Mouse (Mus musculus) limb, embryonic 14.5 days (tissue): Measurements from ENCODE around the gene Rbks. TPM values are rescaled to one million over a fixed set of nuclear protein-coding genes. Genes with fewer than 3 reads are reported as not detected.

Experiments used
- ATAC-seq: fragments of 200-750 bp; cut with Nextera tagmentation; 2 replicates; pipeline ENCODE4 v1.8.0; 2017; ENCODE audit warnings: low read depth, moderate number of reproducible peaks, moderate TSS enrichment; ENCODE audit not compliant: low FRiP score
- DNase-seq: peaks from one replicate; pipeline ENCODE4 v3.0.0-alpha.2; 2015; ENCODE audit warnings: low spot score
- H3K27ac ChIP-seq: fragments of 300-500 bp; sonication (generic); replicated peaks from 2 replicates; pipeline ENCODE4 v1.5.1; 2014; ENCODE audit warnings: low read depth, mild to moderate bottlenecking, low read length, moderate library complexity, mixed read lengths
- H3K27me3 ChIP-seq: fragments of 300-500 bp; sonication (generic); 2 replicates; pipeline ENCODE4 v1.6.1; 2014; ENCODE audit warnings: low read length, mixed read lengths; ENCODE audit not compliant: control insufficient read depth, insufficient read depth
- H3K36me3 ChIP-seq: fragments of 300-500 bp; sonication (generic); 2 replicates; pipeline ENCODE4 v1.6.1; 2014; ENCODE audit warnings: mild to moderate bottlenecking, low read length, moderate library complexity, mixed read lengths; ENCODE audit not compliant: control insufficient read depth, insufficient read depth
- H3K4me1 ChIP-seq: fragments of 300-500 bp; sonication (generic); 2 replicates; pipeline ENCODE4 v1.6.1; 2014; ENCODE audit warnings: antibody characterized with exemption, low read length, mixed read lengths; ENCODE audit not compliant: control insufficient read depth, insufficient read depth
- H3K4me2 ChIP-seq: fragments of 300-500 bp; sonication (generic); replicated peaks from 2 replicates; pipeline ENCODE4 v1.6.1; 2014; ENCODE audit warnings: low read depth, mild to moderate bottlenecking, low read length, moderate library complexity; ENCODE audit not compliant: severe bottlenecking
- H3K4me3 ChIP-seq: fragments of 300-500 bp; sonication (generic); replicated peaks from 2 replicates; pipeline ENCODE4 v1.5.1; 2014; ENCODE audit warnings: low read length
- H3K9ac ChIP-seq: fragments of 300-500 bp; sonication (generic); 2 replicates; pipeline ENCODE4 v1.6.1; 2014; ENCODE audit warnings: mild to moderate bottlenecking, low read depth, low read length, moderate library complexity; ENCODE audit not compliant: severe bottlenecking
- H3K9me3 ChIP-seq: fragments of 300-500 bp; sonication (generic); 2 replicates; pipeline ENCODE4 v1.6.1; 2016; ENCODE audit warnings: low read length; ENCODE audit not compliant: control insufficient read depth
- POLR2A ChIP-seq: fragments of 200-500 bp; IDR thresholded peaks from 2 replicates; pipeline ENCODE4 v1.8.0; 2012; ENCODE audit warnings: inconsistent platforms, mild to moderate bottlenecking, moderate library complexity, borderline replicate concordance; ENCODE audit not compliant: insufficient read depth, insufficient read length; ENCODE audit errors: extremely low read depth
- WGBS: fragments of 180-500 bp; shearing (Covaris S2); extraction: QIAGEN DNeasy Blood & Tissue Kit; methylation state at CpG from one replicate; pipeline ENCODE4 v1.1.7; 2014; 5-methylcytosine and 5-hydroxymethylcytosine counted together
- polyA plus RNA-seq, 2 experiments: library from polyadenylated mRNA; depleted of rRNA in 1 of 2; stranded (reverse) in 1 of 2; unstranded in 1 of 2; fragments of >200 nt; fragmentation: Nextera tagmentation in 1 of 2; extraction: Ambion mirVana in 1 of 2; gene quantifications; 2 replicates each; pipeline versions ENCODE4 v1.2.1 to v1.2.3; 2012 to 2014

Rbks gene
- polyA plus RNA-seq, 2 experiments: 1.9 to 2.2 TPM

GRCm38 (mm10) chr5:31599161-31599560 lies 98.3 kb downstream of the Rbks start:
- no peak overlapping the region for H3K9ac ChIP-seq
- DNase-seq: no peak
- no peak overlapping the region for H3K4me2 ChIP-seq
- 88% methylated on average over 2 of the region's 2 CpGs for WGBS
- H3K4me1 ChIP-seq: peaks cover 7% of the 10 kb centered on the region
- no peak overlapping the region for H3K27ac ChIP-seq
- no peaks in the 10 kb centered on the region for H3K27me3 ChIP-seq
- no peak for TF ChIP-seq POLR2A
- no peak overlapping the region for H3K4me3 ChIP-seq
- no peak for ATAC-seq
- H3K9me3 ChIP-seq: no peaks in the 10 kb centered on the region
- H3K36me3 ChIP-seq: no peaks in the 10 kb centered on the region

- Histone ChIP-seq H3K4me2 (no peak overlapping the region), H3K4me3 (no peak overlapping the region), H3K36me3 (no peaks in the 10 kb centered on the region), H3K27me3 (no peaks in the 10 kb centered on the region), H3K27ac (no peak overlapping the region), H3K9me3 (no peaks in the 10 kb centered on the region), H3K9ac (no peak overlapping the region), H3K4me1 (peaks cover 7% of the 10 kb centered on the region)
- 63% methylated on average over 4 of the region's 4 CpGs for WGBS
- TF ChIP-seq POLR2A: no peak
- ATAC-seq (no peak), DNase-seq (no peak)
Measured at GRCm38 (mm10) chr5:31598579-31598978, 98.8 kb downstream of the Rbks start.

- DNase-seq (no peak), ATAC-seq (no peak)
- no peak overlapping the region for H3K9ac ChIP-seq
- no peaks in the 10 kb centered on the region for H3K9me3 ChIP-seq
- no peak for TF ChIP-seq POLR2A
- H3K27ac ChIP-seq: no peak overlapping the region
- no peaks in the 10 kb centered on the region for H3K27me3 ChIP-seq
- H3K4me1 ChIP-seq: peaks cover 7% of the 10 kb centered on the region
- H3K36me3 ChIP-seq: no peaks in the 10 kb centered on the region
- 81% methylated on average over 7 of the region's 7 CpGs for WGBS
- H3K4me2 ChIP-seq: no peak overlapping the region
- no peak overlapping the region for H3K4me3 ChIP-seq
Measured at GRCm38 (mm10) chr5:31598121-31598520, 99.3 kb downstream of the Rbks start.

GRCm38 (mm10) chr5:31597430-31597944 lies 99.9 kb downstream of the Rbks start:
- WGBS: 69% methylated on average over 6 of the region's 6 CpGs
- DNase-seq: no peak
- Histone ChIP-seq H3K4me1 (peaks cover 7% of the 10 kb centered on the region), H3K4me3 (no peak overlapping the region), H3K27ac (no peak overlapping the region), H3K27me3 (no peaks in the 10 kb centered on the region), H3K4me2 (no peak overlapping the region; the same call in 1 of the 2 replicates), H3K36me3 (no peaks in the 10 kb centered on the region), H3K9me3 (no peaks in the 10 kb centered on the region), H3K9ac (no peak overlapping the region)
- ATAC-seq: no peak
- TF ChIP-seq POLR2A: no peak

GRCm38 (mm10) chr5:31596481-31597429 lies 100.7 kb downstream of the Rbks start, which contains the start of gene Mrpl33:
Gene Mrpl33 (plus strand): TSS chr5:31596935.
- peak within 1 kb of the TSS; percentile 60 for H3K4me2 ChIP-seq
- H3K4me1 ChIP-seq: peaks cover 7% of the 10 kb centered on the region
- H3K9me3 ChIP-seq: no peaks in the 10 kb centered on the region
- no peaks in the 10 kb centered on the region for H3K27me3 ChIP-seq
- no peaks in the 10 kb centered on the region for H3K36me3 ChIP-seq
- H3K27ac ChIP-seq: no peak within 1 kb of the TSS
- peak within 1 kb of the TSS; percentile 33 for H3K4me3 ChIP-seq
- TF ChIP-seq POLR2A: no peak
- 8% methylated on average over 23 of the region's 26 CpGs for WGBS
- peak within 1 kb of the TSS; percentile 55 for H3K9ac ChIP-seq
- peak; percentile 49 for DNase-seq
- ATAC-seq: no peak
